9 mouse cellular contexts compared by ENCODE assay signal in the genomic region with DNA sequence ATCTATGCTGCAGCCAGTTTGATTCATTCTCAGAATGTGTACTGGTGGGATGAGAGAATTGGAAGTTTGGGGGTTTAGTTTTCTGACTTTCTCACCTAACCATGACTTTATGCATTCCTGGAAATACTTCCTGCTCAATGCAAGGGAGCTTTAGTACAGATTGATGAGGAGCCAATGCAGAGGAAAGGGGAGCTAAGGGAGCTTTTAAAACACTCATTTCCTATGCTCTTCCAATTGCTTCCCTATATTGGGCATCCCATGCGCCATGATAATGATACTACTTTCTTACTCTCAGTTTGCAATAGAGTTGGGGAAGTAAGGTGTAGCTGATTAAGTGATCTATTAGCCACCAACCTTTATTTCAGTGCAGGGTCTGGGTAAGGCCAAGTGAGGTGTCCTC. TPM values are rescaled to one million over a fixed set of nuclear protein-coding genes. Genes with fewer than 3 reads are reported as not detected.
A peak's percentile ranks its signal among the peaks of the same experiment; 100 is the strongest.
DNase-seq lines count a peak whose midpoint lies in the region; ATAC-seq lines count a peak whose summit lies in the region.
"Had no signal": no experiment of that assay in that cellular context is flagged by ENCODE, and none has a peak within 500 bp of the region (broad histone marks: within the 10 kb centered on the region; RNA-seq: fewer than 3 reads in every experiment).

No protein-coding gene starts in this region.

- H3K27me3 ChIP-seq in heart, embryonic 16.5 days (ENCODE audit: control insufficient read depth, insufficient read depth, low read length): no peaks in the 10 kb centered on the region
- no peaks in the 10 kb centered on the region for H3K27me3 ChIP-seq in hindbrain, embryonic 12.5 days
- no peaks in the 10 kb centered on the region for H3K27me3 ChIP-seq in midbrain, embryonic 11.5 days (ENCODE audit: control insufficient read depth, insufficient read depth, low read length)

- no peaks in the 10 kb centered on the region for H3K36me3 ChIP-seq in heart, embryonic 16.5 days (ENCODE audit: control insufficient read depth, insufficient read depth)
- H3K36me3 ChIP-seq in hindbrain, embryonic 12.5 days: no peaks in the 10 kb centered on the region
- H3K36me3 ChIP-seq in midbrain, embryonic 11.5 days (ENCODE audit: control insufficient read depth, insufficient read depth, low read length): no peaks in the 10 kb centered on the region

- H3K9ac ChIP-seq in heart, embryonic 16.5 days (ENCODE audit: low read length): peak overlapping the region; percentile 72
- peak overlapping the region; percentile 80 for H3K9ac ChIP-seq in hindbrain, embryonic 12.5 days
- H3K9ac ChIP-seq in midbrain, embryonic 11.5 days (ENCODE audit: low read length): peak overlapping the region; percentile 82

- no peak for ATAC-seq in heart, embryonic 16.5 days (replicated peaks; ENCODE audit: extremely low read depth, insufficient read depth, low FRiP score)
- no peak; the same call in 1 of the 2 replicates for ATAC-seq in hindbrain, embryonic 12.5 days (ENCODE audit: low FRiP score)
- ATAC-seq in midbrain, embryonic 11.5 days (ENCODE audit: low FRiP score): peak; percentile 4; the same call in 1 of the 2 replicates

- peak overlapping the region; percentile 28 for H3K27ac ChIP-seq in heart, embryonic 16.5 days (ENCODE audit: low read length)
- H3K27ac ChIP-seq in hindbrain, embryonic 12.5 days: peak overlapping the region; percentile 53
- H3K27ac ChIP-seq in midbrain, embryonic 11.5 days (ENCODE audit: low read depth, low read length): no peak overlapping the region

- H3K9me3 ChIP-seq in heart, embryonic 16.5 days (replicated peaks; ENCODE audit: control insufficient read depth, low read length): no peaks in the 10 kb centered on the region
- H3K9me3 ChIP-seq in hindbrain, embryonic 12.5 days (replicated peaks): no peaks in the 10 kb centered on the region
- no peaks in the 10 kb centered on the region for H3K9me3 ChIP-seq in midbrain, embryonic 11.5 days (ENCODE audit: control insufficient read depth, low read length)

- H3K4me3 ChIP-seq in heart, embryonic 16.5 days (ENCODE audit: low read length): peak overlapping the region; percentile 62
- peak overlapping the region; percentile 75 for H3K4me3 ChIP-seq in hindbrain, embryonic 12.5 days
- H3K4me3 ChIP-seq in midbrain, embryonic 11.5 days (ENCODE audit: low read depth, low read length): peak overlapping the region; percentile 57

- DNase-seq in heart, adult 11 months: no peak
- DNase-seq in adipocyte (ENCODE audit: low spot score): peak; percentile 4
- DNase-seq in midbrain, embryonic 11.5 days (ENCODE audit: low spot score, missing footprints): peak; percentile 90
- DNase-seq in layer of hippocampus, adult 8-10 months (ENCODE audit: low spot score in 2 of 2): no peak
- DNase-seq in adrenal gland, postnatal 25 days: no peak
- no peak for DNase-seq in layer of hippocampus, adult 11-12 months (ENCODE audit: low spot score)
- DNase-seq: cerebellum, adult 18-20 months had no signal

- WGBS in heart, embryonic 16.5 days: 59% methylated on average over 1 of the region's 1 CpGs
- 70% methylated on average over 1 of the region's 1 CpGs for WGBS in hindbrain, embryonic 12.5 days
- 63% methylated on average over 1 of the region's 1 CpGs for WGBS in midbrain, embryonic 11.5 days

- H3K4me2 ChIP-seq in heart, embryonic 16.5 days (ENCODE audit: low read depth, low read length): peak overlapping the region; percentile 58
- peak overlapping the region; percentile 65 for H3K4me2 ChIP-seq in hindbrain, embryonic 12.5 days (replicated peaks)
- peak overlapping the region; percentile 52 for H3K4me2 ChIP-seq in midbrain, embryonic 11.5 days

- 0 out of 2 replicates have a peak, but pooled peaks cover 4% of the 10 kb centered on the region for H3K4me1 ChIP-seq in heart, embryonic 16.5 days (ENCODE audit: control insufficient read depth, insufficient read depth, low read length)
- peaks cover 8% of the 10 kb centered on the region; the same call in 1 of the 2 replicates for H3K4me1 ChIP-seq in hindbrain, embryonic 12.5 days
- no peaks in the 10 kb centered on the region for H3K4me1 ChIP-seq in midbrain, embryonic 11.5 days (ENCODE audit: control insufficient read depth, insufficient read depth, low read length)

RNA-seq across cellular contexts. Expression of a gene that starts 1.0 kb away (rescaled TPM):
- 2.7 and 3.1 TPM in 2 replicates for polyA plus RNA-seq in heart, embryonic 16.5 days (2015; fragmentation: Nextera tagmentation; extraction: Ambion mirVana)
- 3.7 and 5.5 TPM in 2 replicates for polyA plus RNA-seq in hindbrain, embryonic 12.5 days (2016; fragmentation: Nextera tagmentation; extraction: Ambion mirVana)
- 3.0 and 3.6 TPM in 2 replicates for polyA plus RNA-seq in midbrain, embryonic 11.5 days (2014; fragmentation: Nextera tagmentation; extraction: Ambion mirVana)
- total RNA-seq in layer of hippocampus, adult 8-10 months (2022): under 1 TPM; 0.16 to 0.37 (median 0.17) TPM
- 1.4 and 2.6 TPM in 2 replicates for total RNA-seq in adrenal gland, postnatal 25 days (2021)

Comparison
In these comparisons a context has a peak if more than half of its experiments do, and no peak if none do; other contexts are left out.
1. DNase-seq: peak in adipocyte (single experiment) and midbrain, embryonic 11.5 days (single experiment); none in heart, adult 11 months (single experiment), layer of hippocampus, adult 8-10 months (0 of 2), adrenal gland, postnatal 25 days (single experiment) and layer of hippocampus, adult 11-12 months (single experiment).
2. Peak in every context shown above with its lines, with median percentiles within 50 percentile points of each other: H3K4me2 ChIP-seq, H3K4me3 ChIP-seq and H3K9ac ChIP-seq.